Mouse (Mus musculus): ENCODE results near the gene Atp8b4.

DNA sequence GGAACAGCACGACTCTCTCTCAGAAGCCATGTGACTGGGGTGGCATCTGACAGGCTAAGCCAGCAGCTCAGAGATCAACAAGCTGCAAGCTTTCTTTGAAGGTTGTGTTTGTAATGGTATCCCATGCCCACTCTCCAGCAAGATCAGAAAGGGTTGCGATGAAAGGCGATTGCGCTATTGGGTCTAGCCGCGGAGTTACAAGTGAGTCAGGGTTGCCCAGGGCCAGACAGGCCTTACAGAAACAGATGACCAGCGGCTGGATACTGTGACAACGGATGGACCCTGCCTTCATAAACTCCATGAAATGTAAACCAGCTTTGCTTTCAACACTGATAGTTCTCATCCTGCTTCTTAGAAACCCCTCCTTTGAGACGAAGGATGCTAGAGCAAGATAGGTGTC is 66.2 kb downstream of the Atp8b4 start:
- TF ChIP-seq CTCF (IDR thresholded peaks at IDR 0.05; ENCODE audit: control insufficient read depth, insufficient read depth, insufficient read length) (no peak), MYOG (IDR thresholded peaks at IDR 0.05; ENCODE audit: control insufficient read depth, extremely low read depth, insufficient read length) (no peak), FOSL1 (IDR thresholded peaks at IDR 0.05; ENCODE audit: insufficient read depth, low read length, poor library complexity, severe bottlenecking) (no peak), USF1 (IDR thresholded peaks at IDR 0.05; ENCODE audit: low read depth) (no peak), MAX (IDR thresholded peaks at IDR 0.05) (no peak)
